ENCODE assay signal across 11 mouse cellular contexts in the genomic region with DNA sequence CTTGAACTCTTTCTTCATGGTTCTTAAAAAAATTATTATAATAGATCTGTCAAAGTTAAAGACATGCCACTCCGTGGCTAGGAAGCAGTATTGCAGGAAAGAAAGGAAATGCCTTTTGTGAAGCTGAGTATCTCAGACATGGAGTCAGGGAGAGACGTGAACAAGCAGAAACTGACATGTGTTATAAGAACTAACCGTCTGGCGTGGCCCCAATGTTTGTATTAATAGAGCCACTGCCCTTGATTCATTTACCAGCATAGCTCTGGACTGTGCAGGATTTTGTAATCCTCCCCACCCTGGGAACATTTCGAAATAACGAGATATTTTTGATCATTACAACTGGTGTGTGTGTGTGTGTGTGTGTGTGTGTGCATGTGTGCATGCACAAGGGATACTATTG. TPM values are rescaled to one million over a fixed set of nuclear protein-coding genes. Genes with fewer than 3 reads are reported as not detected.
DNase-seq lines count a peak whose midpoint lies in the region; ATAC-seq and TF ChIP-seq lines count a peak whose summit lies in the region.
"Had no signal": no experiment of that assay in that cellular context is flagged by ENCODE, and none has a peak within 500 bp of the region (broad histone marks: within the 10 kb centered on the region; RNA-seq: fewer than 3 reads in every experiment).

No protein-coding gene starts in this region.

- peak; percentile 64 for DNase-seq in liver, postnatal 0 days
- DNase-seq in liver, result no peak
- DNase-seq in adrenal gland, postnatal 25 days, result peak; percentile 49
- no peak for DNase-seq in left cerebral cortex, postnatal 14 days (ENCODE audit: low spot score in 2 of 2)
- no peak for DNase-seq in right cerebral cortex, adult 2 months (ENCODE audit: low spot score in 2 of 2)
- DNase-seq: cerebellum, postnatal 14 days had no signal

- H3K27me3 ChIP-seq in liver, postnatal 0 days (ENCODE audit: insufficient read depth, low read length), result no peaks in the 10 kb centered on the region
- H3K27me3 ChIP-seq: intestine, embryonic 15.5 days; neural tube, embryonic 12.5 days; stomach, embryonic 15.5 days had no signal

- H3K4me1 ChIP-seq in liver, postnatal 0 days (ENCODE audit: insufficient read depth), result peaks cover 19% of the 10 kb centered on the region; the same call in 1 of the 2 replicates
- H3K4me1 ChIP-seq: intestine, embryonic 15.5 days had no signal

- no peaks in the 10 kb centered on the region for H3K9me3 ChIP-seq in liver, postnatal 0 days (ENCODE audit: low read length)
- H3K9me3 ChIP-seq: intestine, embryonic 15.5 days; neural tube, embryonic 12.5 days; stomach, embryonic 15.5 days had no signal

- H3K27ac ChIP-seq in liver, postnatal 0 days (ENCODE audit: low read depth), result no peak overlapping the region
- H3K27ac ChIP-seq: intestine, embryonic 15.5 days; neural tube, embryonic 12.5 days; stomach, embryonic 15.5 days had no signal

- TF ChIP-seq CTCF in liver, postnatal 0 days (IDR thresholded peaks at IDR 0.05; ENCODE audit: low read depth), result 0 out of 2 replicates have a peak, but pooled peaks have one; percentile 6

- peak; percentile 71 for ATAC-seq in liver, postnatal 0 days
- ATAC-seq in granulocyte monocyte progenitor cell, adult 5-6 weeks (replicated peaks; ENCODE audit: poor library complexity, severe bottlenecking), result peak; percentile 63
- ATAC-seq in megakaryocyte, adult 5-6 weeks (ENCODE audit: poor library complexity, severe bottlenecking), result peak; percentile 46
- ATAC-seq: intestine, embryonic 15.5 days had no signal

- H3K4me2 ChIP-seq in liver, postnatal 0 days (ENCODE audit: low read depth, low read length), result no peak overlapping the region
- H3K4me2 ChIP-seq: intestine, embryonic 15.5 days; neural tube, embryonic 12.5 days; stomach, embryonic 15.5 days had no signal

- WGBS in liver, postnatal 0 days (ENCODE audit: insufficient replicate concordance), result 26% methylated on average over 6 of the region's 6 CpGs

- no peaks in the 10 kb centered on the region for H3K36me3 ChIP-seq in liver, postnatal 0 days (replicated peaks; ENCODE audit: insufficient read depth, low read length)
- H3K36me3 ChIP-seq: intestine, embryonic 15.5 days; neural tube, embryonic 12.5 days; stomach, embryonic 15.5 days had no signal

- TF ChIP-seq EP300 in liver, postnatal 0 days (IDR thresholded peaks at IDR 0.05; ENCODE audit: low read depth), result peak; percentile 67

- H3K4me3 ChIP-seq in liver, postnatal 0 days (ENCODE audit: low read depth, low read length), result no peak overlapping the region
- H3K4me3 ChIP-seq: intestine, embryonic 15.5 days; neural tube, embryonic 12.5 days; stomach, embryonic 15.5 days had no signal

- no peak overlapping the region for H3K9ac ChIP-seq in liver, postnatal 0 days (replicated peaks)
- H3K9ac ChIP-seq: intestine, embryonic 15.5 days; neural tube, embryonic 12.5 days; stomach, embryonic 15.5 days had no signal

- intact Hi-C loops in left cerebral cortex, postnatal 14 days (cut with DNase I), result no loop called here

RNA-seq across cellular contexts. Expression of a gene that starts 2.1 kb away (rescaled TPM):
- polyA plus RNA-seq in liver, postnatal 0 days (2015; fragmentation: Nextera tagmentation; extraction: Ambion mirVana), result 15.2 and 17.0 TPM in 2 replicates
- total RNA-seq in adrenal gland, postnatal 25 days (2021), result 23.2 and 30.8 TPM in 2 replicates
- total RNA-seq in granulocyte monocyte progenitor cell, adult 5-6 weeks (2014; fragmentation: Nextera tagmentation), result 20.9 and 32.1 TPM in 2 replicates
- total RNA-seq in granulocyte monocyte progenitor cell, adult 5-6 weeks (2017), result 16.9 and 19.7 TPM in 2 replicates
- total RNA-seq in megakaryocyte, adult 5-6 weeks (2015), result 37.6 and 39.2 TPM in 2 replicates
- 15.3 and 18.3 TPM in 2 replicates for total RNA-seq in megakaryocyte, adult 5-6 weeks (2017)
- 10 to 100 TPM; 10.2 to 16.8 TPM for total RNA-seq in left cerebral cortex, postnatal 14 days (2021)

RNA-seq across cellular contexts. Expression of a gene that starts 44.2 kb away (rescaled TPM):
- 0.05 TPM in 1 of 2 replicates, not detected in the other for polyA plus RNA-seq in liver, postnatal 0 days (2015; fragmentation: Nextera tagmentation; extraction: Ambion mirVana)
- total RNA-seq in adrenal gland, postnatal 25 days (2021), result not detected in 2 replicates
- 0.43 TPM in 1 of 2 replicates, not detected in the other for total RNA-seq in granulocyte monocyte progenitor cell, adult 5-6 weeks (2014; fragmentation: Nextera tagmentation)
- not detected in 2 replicates for total RNA-seq in granulocyte monocyte progenitor cell, adult 5-6 weeks (2017)
- 0.07 and 0.39 TPM in 2 replicates for total RNA-seq in megakaryocyte, adult 5-6 weeks (2015)
- total RNA-seq in megakaryocyte, adult 5-6 weeks (2017), result 0.48 and 0.65 TPM in 2 replicates
- under 1 TPM in 1 of 2 experiments, not detected in 1; 0.25 TPM for total RNA-seq in left cerebral cortex, postnatal 14 days (2021)

Comparison
In these comparisons a context has a peak if more than half of its experiments do, and no peak if none do; other contexts are left out.
1. DNase-seq: peak in liver, postnatal 0 days (single experiment) and adrenal gland, postnatal 25 days (single experiment); none in liver (single experiment), left cerebral cortex, postnatal 14 days (0 of 2) and right cerebral cortex, adult 2 months (0 of 2).
2. Peak in every context shown above with its lines, with median percentiles within 50 percentile points of each other: ATAC-seq.